Mouse (Mus musculus): ENCODE measurements around the gene Pip4k2b. TPM values are rescaled to one million over a fixed set of nuclear protein-coding genes. Genes with fewer than 3 reads are reported as not detected.

Pip4k2b gene
- polyA plus RNA-seq, 1 experiment = not detected

GRCm38 (mm10) chr11:97728730-97729129 is 15.8 kb downstream of the Pip4k2b start:
- H3K4me1 ChIP-seq (ENCODE audit: control insufficient read depth, insufficient read depth, low read length) = peaks cover 10% of the 10 kb centered on the region
- no peak overlapping the region for H3K4me3 ChIP-seq (ENCODE audit: insufficient read depth, low read depth, low read length)
- WGBS = 84% methylated on average over 7 of the region's 7 CpGs
- H3K27ac ChIP-seq (ENCODE audit: insufficient read depth, low read depth, low read length) = no peak overlapping the region
- no peak for TF ChIP-seq POLR2A (IDR thresholded peaks at IDR 0.05; ENCODE audit: insufficient read depth, low read depth, low read length)
- no peak for TF ChIP-seq CTCF (IDR thresholded peaks at IDR 0.05; ENCODE audit: insufficient read depth, low read depth, low read length)

DNA sequence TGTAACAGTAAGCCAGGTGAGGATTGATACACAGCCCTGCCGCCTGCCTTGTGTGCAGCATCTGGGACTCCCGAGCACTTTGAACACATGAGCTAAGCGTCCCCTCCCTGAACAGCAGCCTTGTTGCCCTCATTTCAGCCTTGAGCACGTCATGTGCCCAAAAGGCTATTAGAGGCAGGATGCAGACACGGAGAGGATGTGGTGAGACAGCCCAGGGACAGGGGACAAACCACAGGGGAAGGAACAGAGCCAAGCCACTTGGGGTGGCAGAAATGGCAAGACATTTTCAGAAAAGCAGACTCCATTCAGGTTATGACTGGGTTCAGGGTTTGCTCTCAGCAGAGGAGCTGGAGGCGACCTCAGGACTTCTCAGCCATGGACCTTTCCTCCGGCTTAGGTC is 16.2 kb downstream of the Pip4k2b start:
- Histone ChIP-seq H3K4me1 (ENCODE audit: control insufficient read depth, insufficient read depth, low read length) (peaks cover 6% of the 10 kb centered on the region; the same call in 1 of the 2 replicates), H3K27ac (ENCODE audit: insufficient read depth, low read depth, low read length) (no peak overlapping the region), H3K4me3 (ENCODE audit: insufficient read depth, low read depth, low read length) (no peak overlapping the region)
- TF ChIP-seq CTCF (IDR thresholded peaks at IDR 0.05; ENCODE audit: insufficient read depth, low read depth, low read length) = no peak
- TF ChIP-seq POLR2A (IDR thresholded peaks at IDR 0.05; ENCODE audit: insufficient read depth, low read depth, low read length) = no peak
- WGBS = 79% methylated on average over 7 of the region's 7 CpGs

DNA sequence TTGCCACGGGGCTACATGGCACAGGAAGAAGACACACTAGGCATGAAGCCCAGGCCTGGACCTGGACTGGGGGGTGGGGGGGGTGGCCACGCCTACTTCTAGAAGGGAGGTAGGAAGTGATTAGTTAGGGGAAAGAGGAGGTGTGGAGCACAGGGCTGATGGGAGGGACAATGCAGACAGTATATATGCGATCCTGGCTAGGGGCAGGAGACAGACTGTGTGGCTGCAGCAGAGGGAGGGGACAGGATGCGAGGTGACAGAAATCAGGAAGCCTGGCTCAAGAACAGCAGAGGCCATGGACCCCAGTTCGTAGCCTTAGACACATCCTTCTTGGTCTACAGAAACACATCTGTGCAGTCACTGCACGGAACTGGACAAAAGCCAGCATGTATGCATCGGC is 20.8 kb downstream of the Pip4k2b start:
- 84% methylated on average over 7 of the region's 7 CpGs for WGBS
- Histone ChIP-seq H3K27ac (ENCODE audit: insufficient read depth, low read depth, low read length) (no peak overlapping the region), H3K4me1 (ENCODE audit: control insufficient read depth, insufficient read depth, low read length) (0 out of 2 replicates have a peak, but pooled peaks cover under 1% of the 10 kb centered on the region), H3K4me3 (ENCODE audit: insufficient read depth, low read depth, low read length) (no peak overlapping the region)
- TF ChIP-seq POLR2A (IDR thresholded peaks at IDR 0.05; ENCODE audit: insufficient read depth, low read depth, low read length) (no peak), CTCF (IDR thresholded peaks at IDR 0.05; ENCODE audit: insufficient read depth, low read depth, low read length) (no peak)

DNA sequence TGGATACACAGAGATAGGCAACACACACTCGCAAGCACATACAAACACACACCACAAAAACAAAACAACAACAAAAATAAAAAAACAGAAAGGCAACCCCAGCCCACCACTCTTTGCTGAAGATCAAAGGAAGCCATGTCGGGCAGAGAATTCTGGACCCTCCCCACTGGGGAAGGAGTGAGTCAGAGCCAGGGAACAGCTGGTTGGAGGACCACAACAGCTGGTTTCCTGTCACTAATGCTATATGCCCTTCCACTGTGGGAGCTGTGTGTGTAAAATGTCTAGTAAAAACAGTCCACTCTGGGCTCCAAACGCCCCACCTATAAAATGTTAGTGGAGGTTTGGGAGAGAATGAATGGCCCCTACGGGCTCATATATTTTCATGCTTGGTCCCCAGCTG is 23.2 kb downstream of the Pip4k2b start:
- no peak overlapping the region for H3K4me3 ChIP-seq (ENCODE audit: insufficient read depth, low read depth, low read length)
- no peak for TF ChIP-seq POLR2A (IDR thresholded peaks at IDR 0.05; ENCODE audit: insufficient read depth, low read depth, low read length)
- no peak for TF ChIP-seq CTCF (IDR thresholded peaks at IDR 0.05; ENCODE audit: insufficient read depth, low read depth, low read length)
- no peak overlapping the region for H3K27ac ChIP-seq (ENCODE audit: insufficient read depth, low read depth, low read length)
- no peaks in the 10 kb centered on the region for H3K4me1 ChIP-seq (ENCODE audit: control insufficient read depth, insufficient read depth, low read length)
- 91% methylated on average over 4 of the region's 4 CpGs for WGBS

DNA sequence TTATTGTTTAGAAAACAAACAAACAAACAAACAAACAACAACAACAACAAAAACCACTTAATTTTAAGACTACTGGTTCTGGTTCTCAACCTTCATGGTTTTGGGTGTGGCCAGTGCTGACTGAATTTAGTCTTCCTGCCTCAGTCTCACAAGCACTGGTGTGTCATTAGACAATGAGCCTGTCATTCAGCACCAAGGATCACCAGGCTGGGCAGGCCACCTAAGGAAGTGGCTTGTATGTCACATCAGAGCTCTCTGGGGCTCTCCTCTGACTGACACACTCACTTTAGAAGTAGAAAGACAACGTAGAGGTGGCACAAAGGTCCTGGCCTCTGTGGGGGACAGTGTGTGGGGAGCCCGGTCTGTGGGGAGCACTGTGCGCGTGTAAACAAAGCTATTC is 25.5 kb downstream of the Pip4k2b start:
- Histone ChIP-seq H3K4me3 (ENCODE audit: insufficient read depth, low read depth, low read length) (no peak overlapping the region), H3K27ac (ENCODE audit: insufficient read depth, low read depth, low read length) (no peak overlapping the region), H3K4me1 (ENCODE audit: control insufficient read depth, insufficient read depth, low read length) (no peaks in the 10 kb centered on the region)
- no peak for TF ChIP-seq CTCF (IDR thresholded peaks at IDR 0.05; ENCODE audit: insufficient read depth, low read depth, low read length)
- TF ChIP-seq POLR2A (IDR thresholded peaks at IDR 0.05; ENCODE audit: insufficient read depth, low read depth, low read length) = no peak
- 77% methylated on average over 4 of the region's 4 CpGs for WGBS

GRCm38 (mm10) chr11:97718281-97718860 is 26.1 kb downstream of the Pip4k2b start:
- TF ChIP-seq CTCF (IDR thresholded peaks at IDR 0.05; ENCODE audit: insufficient read depth, low read depth, low read length) = no peak
- TF ChIP-seq POLR2A (IDR thresholded peaks at IDR 0.05; ENCODE audit: insufficient read depth, low read depth, low read length) = no peak
- no peaks in the 10 kb centered on the region for H3K4me1 ChIP-seq (ENCODE audit: control insufficient read depth, insufficient read depth, low read length)
- no peak overlapping the region for H3K27ac ChIP-seq (ENCODE audit: insufficient read depth, low read depth, low read length)
- WGBS = 80% methylated on average over 15 of the region's 15 CpGs
- no peak overlapping the region for H3K4me3 ChIP-seq (ENCODE audit: insufficient read depth, low read depth, low read length)

DNA sequence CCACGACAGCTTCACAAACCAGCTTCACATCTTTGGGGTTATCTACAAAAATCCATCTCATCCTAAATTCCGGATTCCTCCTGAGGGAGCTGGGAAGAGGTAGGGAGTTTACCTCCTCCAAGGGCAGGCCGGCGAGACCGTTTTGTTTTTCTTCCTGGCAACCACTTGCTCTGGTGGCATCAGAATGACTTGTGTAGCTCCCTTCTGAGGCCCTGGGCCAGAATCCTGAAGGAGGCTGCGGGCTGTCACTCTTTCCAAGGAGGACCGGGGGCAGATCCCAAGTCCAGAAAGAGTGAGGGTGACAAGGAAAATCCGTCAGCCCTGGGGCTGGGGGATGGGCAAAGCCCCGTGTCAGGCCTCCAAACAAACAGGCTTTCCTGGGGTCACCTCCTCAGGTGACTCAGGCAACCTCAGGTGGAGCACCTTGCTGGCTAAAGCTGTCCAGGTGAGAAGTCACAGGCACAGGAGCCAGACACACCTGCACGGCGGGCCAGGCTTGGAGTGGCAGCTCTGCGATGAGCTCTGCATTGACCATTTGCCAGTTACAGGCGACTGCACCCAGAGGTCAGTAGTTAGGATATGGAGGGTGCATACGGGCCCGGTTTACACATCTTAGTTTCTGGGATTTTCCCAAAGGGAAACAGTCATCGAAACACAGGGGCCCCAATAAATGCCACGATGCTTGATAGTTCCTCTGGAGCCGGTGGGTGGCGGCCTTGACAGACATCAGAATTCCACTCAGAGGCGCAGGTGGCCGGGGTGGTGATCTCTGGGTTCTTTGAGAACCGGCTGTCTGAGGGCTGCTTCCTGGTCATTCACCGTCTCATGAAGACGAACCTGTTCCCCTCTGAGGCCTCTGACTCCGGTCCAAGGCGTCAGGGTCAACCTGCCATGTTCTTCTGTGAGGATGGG is 26.9 kb downstream of the Pip4k2b start:
- 91% methylated on average over 26 of the region's 26 CpGs for WGBS
- Histone ChIP-seq H3K4me3 (ENCODE audit: insufficient read depth, low read depth, low read length) (no peak overlapping the region), H3K27ac (ENCODE audit: insufficient read depth, low read depth, low read length) (no peak overlapping the region), H3K4me1 (ENCODE audit: control insufficient read depth, insufficient read depth, low read length) (no peaks in the 10 kb centered on the region)
- no peak for TF ChIP-seq CTCF (IDR thresholded peaks at IDR 0.05; ENCODE audit: insufficient read depth, low read depth, low read length)
- no peak for TF ChIP-seq POLR2A (IDR thresholded peaks at IDR 0.05; ENCODE audit: insufficient read depth, low read depth, low read length)

DNA sequence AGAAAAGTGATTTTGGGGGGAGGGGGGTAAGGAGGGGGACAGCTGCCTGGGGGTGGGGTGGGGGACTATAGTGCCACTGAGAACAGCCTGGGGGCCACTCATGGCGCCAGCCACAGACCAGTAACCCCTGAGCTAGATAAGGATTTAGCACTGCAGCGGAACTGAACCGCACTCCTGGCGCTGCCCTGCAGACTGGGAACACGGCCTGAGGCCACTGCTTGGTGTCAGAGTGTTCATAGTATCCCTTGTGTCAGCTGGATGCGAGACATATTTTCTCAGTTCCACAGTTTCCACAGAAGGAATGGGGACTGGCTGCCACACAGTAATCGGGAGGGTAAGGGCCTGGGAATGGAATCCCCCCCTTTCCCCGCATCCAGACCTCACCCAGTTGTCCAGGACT is 28.5 kb downstream of the Pip4k2b start:
- Histone ChIP-seq H3K4me1 (ENCODE audit: control insufficient read depth, insufficient read depth, low read length) (no peaks in the 10 kb centered on the region), H3K4me3 (ENCODE audit: insufficient read depth, low read depth, low read length) (no peak overlapping the region), H3K27ac (ENCODE audit: insufficient read depth, low read depth, low read length) (no peak overlapping the region)
- 90% methylated on average over 8 of the region's 8 CpGs for WGBS
- no peak for TF ChIP-seq POLR2A (IDR thresholded peaks at IDR 0.05; ENCODE audit: insufficient read depth, low read depth, low read length)
- TF ChIP-seq CTCF (IDR thresholded peaks at IDR 0.05; ENCODE audit: insufficient read depth, low read depth, low read length) = no peak

Data from olfactory bulb, adult 2 months (tissue).